Mouse (Mus musculus): ENCODE measurements around the gene Smyd1.
"Not testable (repeated sequence)": the region's sequence is repeated elsewhere in the genome, so short reads cannot be mapped to it uniquely, and the experiment has no call there.

The Smyd1 gene

DNA sequence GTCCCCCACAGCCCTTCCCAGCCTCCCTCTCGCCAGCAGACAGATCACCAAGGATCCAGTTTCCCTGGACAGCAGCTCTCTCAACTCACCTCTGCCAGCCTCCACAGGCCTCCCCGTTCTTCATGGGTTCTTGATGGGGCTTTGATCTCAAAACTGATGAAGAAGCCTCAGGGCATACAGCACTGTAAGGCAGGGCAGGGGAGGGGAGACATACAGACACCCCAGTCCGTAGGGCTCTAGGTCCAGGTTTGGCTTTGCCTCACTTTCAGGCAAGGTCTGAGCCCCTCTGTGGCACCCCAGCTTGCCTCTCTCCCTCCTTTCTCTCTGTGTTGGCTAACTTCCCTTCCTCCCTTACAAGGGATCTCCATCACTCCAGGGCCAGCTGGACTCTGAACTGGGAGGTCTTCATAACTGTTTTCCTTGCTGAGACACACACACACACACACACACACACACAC, at the start of gene Smyd1:
Smyd1 (minus strand) TSS at position 408 of the 458 bp plus-strand sequence.
- DNase-seq (ENCODE audit: low spot score): no peak

DNA sequence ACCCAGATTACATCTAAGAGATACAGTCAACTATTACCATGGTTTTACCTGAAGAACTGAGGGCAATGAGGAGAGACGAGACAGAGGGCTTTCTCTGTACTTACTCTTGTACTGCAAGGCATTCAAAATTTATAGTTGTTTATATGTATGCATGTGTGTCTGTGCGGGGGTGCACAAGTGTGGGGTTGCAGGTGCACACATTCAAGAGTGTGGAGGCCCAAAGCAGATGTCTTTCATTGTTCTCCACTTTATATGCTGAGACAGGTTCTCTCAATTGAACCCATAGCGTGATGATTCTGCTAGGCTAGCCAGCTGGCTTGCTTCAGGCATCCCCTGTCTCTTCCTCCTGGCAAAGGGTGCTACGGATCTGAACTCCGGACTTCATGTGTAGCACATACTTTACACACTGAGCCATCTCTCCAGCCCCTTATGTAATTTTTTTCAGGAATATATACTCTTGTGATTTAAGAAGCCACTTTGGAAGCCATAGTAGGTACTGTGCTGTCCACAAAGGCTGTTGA, 49.1 kb upstream of the Smyd1 start:
- DNase-seq (ENCODE audit: low spot score): no peak

GRCm38 (mm10) chr6:71369416-71369815, 47.4 kb upstream of the Smyd1 start:
- DNase-seq (ENCODE audit: low spot score): no peak

GRCm38 (mm10) chr6:71363995-71364394, 42.0 kb upstream of the Smyd1 start:
- no peak for DNase-seq (ENCODE audit: low spot score)

- no peak for DNase-seq (ENCODE audit: low spot score)
Measured at GRCm38 (mm10) chr6:71361156-71361670, 39.2 kb upstream of the Smyd1 start.

GRCm38 (mm10) chr6:71360751-71361150, 38.7 kb upstream of the Smyd1 start:
- no peak for DNase-seq (ENCODE audit: low spot score)

GRCm38 (mm10) chr6:71360221-71360620, 38.2 kb upstream of the Smyd1 start:
- no peak for DNase-seq (ENCODE audit: low spot score)

- no peak for DNase-seq (ENCODE audit: low spot score)
Measured at GRCm38 (mm10) chr6:71357493-71357892, 35.5 kb upstream of the Smyd1 start.

GRCm38 (mm10) chr6:71353722-71354121, 31.7 kb upstream of the Smyd1 start:
- no peak for DNase-seq (ENCODE audit: low spot score)

DNA sequence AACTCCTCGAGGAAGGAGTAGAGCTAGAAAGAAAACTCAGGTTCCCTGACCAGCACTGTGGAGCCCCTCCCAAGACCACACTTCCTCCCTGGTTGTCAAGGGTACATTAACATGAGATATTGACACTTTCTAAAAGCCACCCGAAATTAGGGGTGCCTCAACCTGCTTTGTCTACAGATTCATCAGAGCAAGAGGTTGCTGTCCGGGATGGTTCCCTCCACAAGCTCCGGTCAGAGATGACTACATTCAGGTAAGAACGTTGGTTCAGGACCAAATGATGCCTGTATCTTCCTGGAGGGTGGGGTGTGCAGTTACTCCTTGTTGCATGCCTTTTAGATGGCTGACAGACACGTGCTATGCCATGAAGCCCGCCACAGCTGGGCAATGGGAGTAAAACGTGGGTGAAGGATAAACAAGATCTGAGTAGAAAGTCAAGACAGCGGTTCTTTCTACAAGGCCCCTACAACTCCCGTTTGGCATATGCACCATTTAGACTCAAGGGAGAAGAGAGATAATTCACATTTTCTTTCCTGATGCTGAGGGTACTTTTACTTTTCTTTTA, 30.9 kb upstream of the Smyd1 start:
- DNase-seq (ENCODE audit: low spot score): no peak

DNA sequence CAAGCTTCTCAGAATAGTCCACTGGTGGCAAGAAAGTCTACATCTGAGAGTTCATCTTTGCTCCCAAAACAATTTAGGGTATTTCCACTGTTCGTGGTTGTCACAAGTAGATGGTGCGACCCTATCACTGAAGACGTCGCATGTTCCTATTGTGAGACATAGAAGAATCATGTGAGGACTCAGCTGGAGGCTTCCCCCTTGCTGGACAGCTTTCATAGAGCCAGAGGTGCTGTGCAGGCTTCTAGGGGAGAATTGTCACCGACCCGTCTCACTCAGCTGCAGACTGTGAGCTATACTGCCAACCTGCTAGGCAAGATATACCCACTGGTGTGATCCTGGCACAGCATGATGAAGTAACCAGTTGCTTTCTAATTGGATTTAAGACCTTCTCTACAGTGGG, 30.2 kb upstream of the Smyd1 start:
- DNase-seq (ENCODE audit: low spot score): no peak

DNA sequence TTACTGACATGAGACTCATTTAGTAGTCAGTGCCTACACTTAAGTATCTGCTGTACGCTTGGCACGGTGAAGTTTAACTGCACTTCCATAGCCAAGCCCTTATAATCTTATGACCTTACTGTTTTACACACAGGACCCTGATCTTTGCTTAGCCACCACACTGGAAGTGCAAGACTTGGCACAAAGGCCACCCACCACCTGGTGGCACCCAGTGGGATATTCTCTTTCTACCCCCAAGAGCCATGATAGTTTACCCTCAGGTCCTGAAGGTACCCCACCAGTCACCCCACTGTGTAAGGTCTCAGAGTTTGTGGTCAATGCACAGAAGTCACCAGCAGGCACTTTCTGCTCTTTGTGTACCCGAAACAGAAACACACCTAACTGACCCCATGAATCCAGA, 29.2 kb upstream of the Smyd1 start:
- DNase-seq (ENCODE audit: low spot score): no peak

DNA sequence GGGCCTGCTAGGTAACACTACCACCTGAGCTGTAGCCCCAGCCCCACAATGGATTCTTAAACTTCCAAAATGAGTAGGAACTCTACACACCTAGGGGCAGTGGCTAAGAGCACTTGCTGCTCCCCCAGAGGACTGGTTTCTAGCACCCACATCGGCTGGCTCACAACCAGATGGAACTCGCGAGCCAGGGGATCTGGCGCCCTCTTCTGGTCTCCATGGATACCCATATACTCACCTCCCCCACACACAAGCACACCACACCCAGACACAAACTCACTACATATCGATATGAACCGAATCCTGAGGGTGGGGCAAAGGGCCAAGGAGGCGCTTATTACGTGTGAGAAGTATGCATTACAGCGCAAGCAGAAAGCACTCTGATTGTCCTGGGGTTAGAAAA, 26.0 kb upstream of the Smyd1 start:
- no peak for DNase-seq (ENCODE audit: low spot score)

- no peak for DNase-seq (ENCODE audit: low spot score)
Measured at GRCm38 (mm10) chr6:71341179-71341578, 19.1 kb upstream of the Smyd1 start.

- no peak for DNase-seq (ENCODE audit: low spot score)
Measured at GRCm38 (mm10) chr6:71339351-71339750, 17.3 kb upstream of the Smyd1 start.

DNA sequence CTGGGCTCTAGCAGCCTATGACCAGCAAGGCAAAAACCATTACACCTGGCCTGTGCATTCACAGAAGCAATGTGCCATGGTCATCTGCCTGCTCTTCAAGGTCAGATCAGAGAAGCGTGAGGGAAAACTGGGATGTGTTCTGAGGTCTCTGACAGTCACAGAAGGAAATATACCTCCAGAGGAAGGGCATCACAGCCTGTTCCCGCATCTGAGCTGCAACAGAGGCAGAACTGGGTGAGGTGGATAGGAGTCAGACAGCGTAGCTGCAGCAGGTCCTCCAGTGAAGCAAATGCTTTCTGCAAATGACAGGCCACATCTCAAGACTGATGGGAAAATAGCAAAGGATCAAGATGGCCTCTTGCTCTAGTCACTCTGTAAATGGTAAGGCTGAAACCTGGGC, 16.9 kb upstream of the Smyd1 start:
- DNase-seq (ENCODE audit: low spot score): no peak

DNA sequence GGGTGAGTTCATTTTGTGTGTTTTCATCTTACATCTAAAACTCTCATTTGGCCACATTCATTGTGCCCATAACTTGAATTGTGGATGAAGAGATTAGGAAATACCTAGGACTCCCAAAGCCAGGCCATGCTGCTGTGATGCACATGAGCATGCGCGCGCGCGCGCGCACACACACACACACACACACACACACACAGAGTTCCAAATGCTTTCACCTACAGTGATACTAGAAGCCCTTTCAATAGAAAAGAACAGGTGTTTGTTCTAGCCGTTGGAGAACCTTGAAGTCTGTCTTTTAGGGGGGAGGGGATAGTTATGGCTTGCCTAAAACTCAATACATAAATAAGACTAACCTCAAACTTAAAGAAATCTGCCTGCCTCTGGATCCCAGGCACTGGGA, 15.6 kb upstream of the Smyd1 start:
- DNase-seq (ENCODE audit: low spot score): no peak

DNA sequence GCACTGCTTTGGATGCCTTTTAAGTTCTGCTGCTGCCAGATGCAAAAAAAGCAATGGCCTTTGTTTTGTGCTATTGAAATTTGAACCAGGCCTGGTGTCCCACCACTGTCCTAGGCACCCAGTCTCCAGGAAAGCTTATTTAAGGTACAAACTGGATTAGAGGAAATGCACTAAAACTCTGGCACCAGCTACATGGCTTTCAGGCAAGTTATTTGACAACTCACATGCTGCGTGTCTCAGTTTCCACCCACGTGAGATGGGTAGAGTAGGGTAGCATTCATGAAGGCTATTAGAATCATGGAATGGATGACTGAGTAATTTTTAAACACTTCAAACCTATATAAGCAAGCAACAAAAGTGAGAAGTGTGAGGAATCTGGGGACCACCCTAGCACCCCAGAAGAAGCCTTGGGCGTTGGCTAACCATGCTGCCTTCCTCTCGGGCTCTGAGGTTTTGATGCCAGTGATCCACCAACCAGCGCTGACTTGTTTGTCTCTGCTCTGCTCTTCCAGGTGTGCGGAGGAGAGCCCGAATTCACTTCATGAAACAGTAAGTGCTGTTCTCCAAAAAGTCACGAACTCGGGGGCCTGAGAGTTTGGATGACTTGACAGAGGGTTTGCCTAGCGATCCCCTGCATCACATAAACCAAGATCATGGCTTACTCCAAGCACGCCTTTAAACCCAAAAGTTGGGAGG, 11.7 kb upstream of the Smyd1 start:
- no peak for DNase-seq (ENCODE audit: low spot score)

GRCm38 (mm10) chr6:71333031-71333430, 11.0 kb upstream of the Smyd1 start:
- DNase-seq (ENCODE audit: low spot score): no peak

DNA sequence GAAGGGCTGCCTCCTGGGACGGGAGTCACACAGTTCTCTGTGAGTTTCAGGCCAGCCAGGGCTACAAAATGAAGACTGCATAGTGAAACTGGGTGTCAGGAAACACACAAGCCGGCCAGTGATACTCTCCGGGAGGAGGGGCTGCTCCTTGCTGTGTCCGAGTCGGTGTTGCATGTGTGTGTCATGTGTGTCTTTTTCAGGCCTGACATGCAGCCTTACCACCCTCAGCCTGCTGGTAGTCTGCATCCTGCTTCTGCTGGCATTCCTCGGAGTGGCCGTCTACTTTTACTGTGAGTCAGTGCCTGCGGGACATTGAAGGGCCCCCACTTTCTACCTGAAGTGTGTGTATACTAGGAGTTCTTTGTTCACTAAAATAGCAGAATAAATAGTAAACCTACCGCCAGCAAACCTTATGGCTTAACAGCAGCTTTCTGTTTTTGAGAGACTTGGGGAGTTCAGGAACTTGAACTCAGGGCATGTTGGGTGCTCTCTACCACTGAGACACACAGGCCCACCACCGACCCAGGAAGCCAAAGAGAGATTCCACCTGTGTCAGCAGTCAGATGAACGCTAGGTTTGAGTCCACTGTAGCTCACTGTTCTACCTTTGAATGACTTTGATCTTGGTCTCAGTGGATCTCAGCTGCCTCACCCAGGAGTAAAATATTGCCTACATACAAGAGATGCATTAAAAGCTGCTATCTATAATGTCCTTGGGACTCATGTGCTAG, 10.4 kb upstream of the Smyd1 start:
- DNase-seq (ENCODE audit: low spot score): no peak

- not testable (repeated sequence) for DNase-seq (ENCODE audit: low spot score)
Measured at GRCm38 (mm10) chr6:71331491-71331890, 9.5 kb upstream of the Smyd1 start.

- no peak for DNase-seq (ENCODE audit: low spot score)
Measured at GRCm38 (mm10) chr6:71330486-71330885, 8.5 kb upstream of the Smyd1 start.

DNA sequence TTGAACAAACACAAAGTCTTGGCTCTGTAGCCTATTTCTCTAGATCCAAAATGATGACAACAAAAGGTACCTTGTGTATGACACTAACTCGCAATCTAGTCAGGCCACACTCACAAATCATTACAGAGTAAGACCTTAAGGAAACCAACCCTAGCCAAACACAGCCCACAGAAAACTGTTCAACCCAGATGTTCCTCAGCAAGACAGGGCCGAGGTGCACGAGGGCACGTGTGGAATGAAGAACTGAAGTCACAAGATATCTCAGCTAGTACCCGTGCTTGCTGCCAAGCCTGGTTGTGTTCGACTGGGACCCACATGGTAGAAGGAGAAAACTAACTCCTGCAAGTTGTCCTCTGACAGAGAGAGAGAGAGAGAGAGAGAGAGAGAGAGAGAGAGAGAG, 7.8 kb upstream of the Smyd1 start:
- no peak for DNase-seq (ENCODE audit: low spot score)
